Mouse (Mus musculus): ENCODE measurements around the gene Bicc1. TPM values are rescaled to one million over a fixed set of nuclear protein-coding genes. Genes with fewer than 3 reads are reported as not detected.

Gene Bicc1
- polyA plus RNA-seq, 1 experiment, result 0.01 TPM

GRCm38 (mm10) chr10:71049294-71049693 lies 110.2 kb downstream of the Bicc1 start:
- TF ChIP-seq FLI1 (IDR thresholded peaks at IDR 0.05; ENCODE audit: low read length) (no peak), GATA1 (IDR thresholded peaks at IDR 0.05; ENCODE audit: borderline replicate concordance, low read length) (no peak)
- Histone ChIP-seq H3K36me3 (replicated peaks; ENCODE audit: low read length) (no peaks in the 10 kb centered on the region), H3K4me3 (replicated peaks) (no peak overlapping the region), H3K9me3 (peaks cover 67% of the 10 kb centered on the region), H3K27me3 (replicated peaks) (no peaks in the 10 kb centered on the region), H3K4me1 (no peaks in the 10 kb centered on the region)

DNA sequence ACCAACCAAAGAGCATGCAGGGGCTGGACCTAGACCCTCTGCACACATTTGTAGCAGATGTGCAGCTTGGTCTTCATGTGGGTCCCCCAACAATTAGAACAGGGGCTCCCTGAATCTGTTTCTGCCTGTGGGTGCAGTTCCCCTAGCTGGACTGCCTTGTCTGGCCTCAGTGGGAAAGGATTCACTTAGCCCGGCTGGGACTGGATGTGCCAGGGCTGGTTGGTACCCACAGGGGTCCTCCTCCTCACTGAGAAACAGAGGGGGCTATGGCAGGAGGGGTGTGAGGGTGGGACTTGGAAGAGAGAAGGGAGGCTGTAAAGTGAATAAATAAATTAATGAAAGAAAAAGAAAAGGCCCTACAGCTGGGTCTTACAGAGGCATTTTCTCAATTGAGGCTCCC lies 115.1 kb downstream of the Bicc1 start:
- no peaks in the 10 kb centered on the region for H3K36me3 ChIP-seq (replicated peaks; ENCODE audit: low read length)
- peaks cover 52% of the 10 kb centered on the region for H3K9me3 ChIP-seq
- H3K4me1 ChIP-seq, result no peaks in the 10 kb centered on the region
- no peaks in the 10 kb centered on the region for H3K27me3 ChIP-seq (replicated peaks)
- no peak for TF ChIP-seq FLI1 (IDR thresholded peaks at IDR 0.05; ENCODE audit: low read length)
- no peak for TF ChIP-seq GATA1 (IDR thresholded peaks at IDR 0.05; ENCODE audit: borderline replicate concordance, low read length)
- no peak overlapping the region for H3K4me3 ChIP-seq (replicated peaks)

DNA sequence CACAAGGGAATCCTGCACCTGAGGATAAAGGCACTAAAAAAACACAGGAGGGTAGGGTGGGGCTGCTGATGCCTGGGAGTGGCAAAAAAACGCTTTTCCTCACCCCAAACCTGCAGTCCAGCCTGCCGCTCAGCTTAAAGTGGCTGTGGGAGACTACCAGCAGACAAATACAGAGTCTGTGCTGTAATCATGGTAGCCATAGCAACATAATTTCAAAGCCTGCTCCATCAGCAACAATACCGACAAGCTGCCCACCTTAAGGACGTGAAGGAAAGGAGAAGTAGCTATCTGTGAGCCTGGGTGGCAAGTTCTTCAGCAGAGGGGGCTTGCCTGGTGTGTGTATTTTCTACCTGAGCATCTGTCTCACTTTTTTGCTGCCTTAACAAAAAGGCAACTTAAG lies 117.6 kb downstream of the Bicc1 start:
- TF ChIP-seq FLI1 (IDR thresholded peaks at IDR 0.05; ENCODE audit: low read length), result no peak
- TF ChIP-seq GATA1 (IDR thresholded peaks at IDR 0.05; ENCODE audit: borderline replicate concordance, low read length), result no peak

DNA sequence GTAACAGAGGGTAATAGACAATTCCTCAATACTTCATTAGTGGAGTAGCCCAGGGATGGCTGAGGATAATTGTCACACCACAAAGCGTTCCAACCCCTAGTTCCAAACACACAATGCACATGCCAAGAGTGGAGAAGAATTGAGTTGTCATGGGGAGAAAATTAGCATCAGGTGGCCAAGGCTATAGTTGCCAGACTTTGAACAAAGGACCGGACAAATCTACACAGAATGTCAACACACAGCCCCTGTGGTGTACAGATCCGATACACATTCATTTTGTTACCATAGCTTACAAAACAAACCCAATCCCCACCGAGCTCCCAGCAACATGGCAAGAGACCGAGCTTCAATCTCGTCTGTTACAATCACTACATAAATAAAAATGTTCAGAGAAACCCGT lies 123.0 kb downstream of the Bicc1 start:
- TF ChIP-seq FLI1 (IDR thresholded peaks at IDR 0.05; ENCODE audit: low read length) (no peak), GATA1 (IDR thresholded peaks at IDR 0.05; ENCODE audit: borderline replicate concordance, low read length) (no peak)

More for the DNA sequence above, 117.6 kb downstream of the Bicc1 start:
- Histone ChIP-seq H3K9me3 (peaks cover 40% of the 10 kb centered on the region), H3K4me1 (no peaks in the 10 kb centered on the region), H3K27me3 (replicated peaks) (no peaks in the 10 kb centered on the region), H3K4me3 (replicated peaks) (no peak overlapping the region), H3K36me3 (replicated peaks; ENCODE audit: low read length) (no peaks in the 10 kb centered on the region)

DNA sequence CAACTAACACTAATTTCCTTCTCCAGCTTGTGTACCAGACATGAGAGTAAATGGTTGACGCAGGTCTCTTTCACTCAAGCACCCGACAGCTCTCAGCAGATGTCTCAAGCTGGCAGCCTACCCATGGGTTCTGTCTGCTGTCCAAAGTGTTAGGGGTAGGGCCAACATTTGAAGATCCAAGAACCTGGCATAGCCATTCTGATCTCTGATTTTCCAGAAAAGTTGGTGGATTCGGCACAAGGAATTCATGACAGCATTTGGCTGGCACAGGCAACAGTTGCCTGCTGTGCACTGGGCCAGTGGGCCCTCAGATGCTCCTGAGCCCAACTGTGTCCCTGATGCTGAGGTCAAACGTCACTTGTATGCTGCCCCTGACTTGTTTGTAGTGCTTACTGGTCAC lies 130.5 kb downstream of the Bicc1 start:
- H3K27me3 ChIP-seq (replicated peaks), result no peaks in the 10 kb centered on the region
- peaks cover 43% of the 10 kb centered on the region for H3K9me3 ChIP-seq
- no peak for TF ChIP-seq GATA1 (IDR thresholded peaks at IDR 0.05; ENCODE audit: borderline replicate concordance, low read length)
- TF ChIP-seq FLI1 (IDR thresholded peaks at IDR 0.05; ENCODE audit: low read length), result no peak
- no peak overlapping the region for H3K4me3 ChIP-seq (replicated peaks)
- no peaks in the 10 kb centered on the region for H3K4me1 ChIP-seq
- H3K36me3 ChIP-seq (replicated peaks; ENCODE audit: low read length), result no peaks in the 10 kb centered on the region

More for the DNA sequence above, 123.0 kb downstream of the Bicc1 start:
- Histone ChIP-seq H3K4me3 (replicated peaks) (no peak overlapping the region), H3K36me3 (replicated peaks; ENCODE audit: low read length) (no peaks in the 10 kb centered on the region), H3K9me3 (peaks cover 46% of the 10 kb centered on the region), H3K4me1 (no peaks in the 10 kb centered on the region), H3K27me3 (replicated peaks) (no peaks in the 10 kb centered on the region)

DNA sequence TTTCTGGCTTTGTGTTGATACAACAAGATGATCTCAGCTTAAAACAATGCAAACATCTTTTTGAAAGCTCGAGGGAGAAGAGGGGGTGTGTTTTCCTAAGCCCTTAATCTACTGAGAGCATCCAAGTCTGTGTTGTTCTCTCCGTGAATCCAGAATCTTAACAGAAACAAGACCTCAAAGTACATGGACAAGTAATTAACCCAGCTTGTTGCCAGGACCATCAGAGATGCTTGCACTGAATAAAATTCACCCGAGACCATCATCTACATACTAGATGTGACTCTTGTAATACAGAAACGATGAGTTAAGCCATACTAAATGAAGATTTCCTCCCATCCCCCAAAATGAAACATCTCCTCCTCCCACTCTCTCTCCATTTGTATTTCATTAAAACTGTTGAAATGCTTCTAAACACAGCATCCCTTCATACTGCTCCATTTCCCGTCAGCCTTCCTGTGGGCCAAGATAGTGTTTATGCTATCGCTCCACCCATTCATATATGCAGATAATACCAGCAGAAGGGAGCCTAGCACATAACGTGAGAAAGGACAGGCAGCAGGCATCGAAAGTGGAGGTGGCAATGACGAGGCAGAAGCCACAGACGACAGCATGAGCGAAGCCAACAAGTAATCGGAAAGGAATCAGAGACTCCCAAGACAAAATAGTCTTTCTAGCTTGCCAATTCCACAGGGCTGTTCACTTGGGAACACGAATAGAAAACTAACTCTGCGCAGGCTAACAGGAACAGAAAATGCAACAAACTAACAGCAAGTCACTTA lies 131.2 kb downstream of the Bicc1 start:
- Histone ChIP-seq H3K27me3 (replicated peaks) (no peaks in the 10 kb centered on the region), H3K4me1 (no peaks in the 10 kb centered on the region), H3K36me3 (replicated peaks; ENCODE audit: low read length) (no peaks in the 10 kb centered on the region), H3K4me3 (replicated peaks) (no peak overlapping the region), H3K9me3 (peaks cover 48% of the 10 kb centered on the region)
- no peak for TF ChIP-seq FLI1 (IDR thresholded peaks at IDR 0.05; ENCODE audit: low read length)
- no peak for TF ChIP-seq GATA1 (IDR thresholded peaks at IDR 0.05; ENCODE audit: borderline replicate concordance, low read length)

DNA sequence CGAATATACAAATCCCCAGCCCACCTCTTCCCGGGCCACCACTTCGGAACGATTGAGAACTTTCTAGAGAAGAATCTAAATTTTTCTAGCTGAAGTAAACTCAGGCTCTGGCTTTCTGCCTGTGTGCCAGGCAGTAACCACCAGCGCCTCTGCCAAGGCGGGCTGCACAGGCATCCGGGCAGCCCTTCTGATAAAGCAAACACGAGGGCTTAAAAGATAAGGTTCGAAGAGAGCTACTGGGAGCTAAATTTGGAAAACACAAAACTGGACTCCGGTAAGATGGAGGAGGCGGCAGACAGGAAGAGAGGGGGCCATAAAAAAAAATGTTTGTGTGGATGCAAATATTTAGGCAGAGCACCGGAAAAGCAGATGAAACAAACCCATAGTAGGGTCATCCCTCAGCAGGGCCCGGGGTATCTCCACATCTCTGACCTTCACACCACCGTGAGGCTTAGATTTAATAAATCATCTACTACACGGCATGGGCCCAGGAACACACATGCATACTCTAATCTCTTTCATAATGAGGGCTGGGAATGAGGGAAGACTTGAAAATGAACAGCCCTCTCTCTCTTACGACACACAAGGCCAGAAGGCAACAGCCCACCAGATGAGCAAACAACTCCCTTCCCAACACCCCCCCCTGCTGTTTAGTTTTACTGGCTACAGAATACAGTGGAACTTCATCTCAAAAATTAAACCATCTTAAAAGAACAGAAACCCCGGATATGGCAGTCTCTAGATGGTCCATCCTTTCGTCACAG lies 134.2 kb downstream of the Bicc1 start:
- no peaks in the 10 kb centered on the region for H3K4me1 ChIP-seq

DNA sequence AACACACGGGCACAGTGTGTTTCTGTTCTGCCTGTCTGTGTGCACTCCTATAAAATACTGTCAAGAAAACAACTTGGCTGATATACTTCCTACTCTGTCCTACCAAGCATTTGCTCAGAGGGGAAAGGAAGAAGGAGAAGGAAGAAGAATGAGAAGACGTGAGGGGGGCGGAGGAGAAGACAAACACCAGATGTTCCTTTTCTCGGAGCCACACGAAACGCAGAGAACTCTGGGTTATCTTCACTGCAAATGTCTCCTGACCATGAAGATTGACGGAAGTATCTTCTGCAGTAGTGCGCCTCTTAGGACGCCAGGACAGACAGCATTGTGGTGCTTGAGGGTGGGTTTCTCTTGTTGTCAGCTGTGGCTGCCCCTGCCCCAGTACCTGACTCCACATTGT lies 134.8 kb downstream of the Bicc1 start:
- peaks cover 40% of the 10 kb centered on the region for H3K9me3 ChIP-seq
- H3K36me3 ChIP-seq (replicated peaks; ENCODE audit: low read length), result no peaks in the 10 kb centered on the region
- TF ChIP-seq GATA1 (IDR thresholded peaks at IDR 0.05; ENCODE audit: borderline replicate concordance, low read length), result no peak
- no peak for TF ChIP-seq FLI1 (IDR thresholded peaks at IDR 0.05; ENCODE audit: low read length)
- no peak overlapping the region for H3K4me3 ChIP-seq (replicated peaks)
- H3K4me1 ChIP-seq, result no peaks in the 10 kb centered on the region
- no peaks in the 10 kb centered on the region for H3K27me3 ChIP-seq (replicated peaks)

More for the DNA sequence above, 134.2 kb downstream of the Bicc1 start:
- Histone ChIP-seq H3K27me3 (replicated peaks) (no peaks in the 10 kb centered on the region), H3K9me3 (peaks cover 35% of the 10 kb centered on the region), H3K36me3 (replicated peaks; ENCODE audit: low read length) (no peaks in the 10 kb centered on the region), H3K4me3 (replicated peaks) (no peak overlapping the region)
- TF ChIP-seq GATA1 (IDR thresholded peaks at IDR 0.05; ENCODE audit: borderline replicate concordance, low read length) (no peak), FLI1 (IDR thresholded peaks at IDR 0.05; ENCODE audit: low read length) (no peak)

- Histone ChIP-seq H3K36me3 (replicated peaks; ENCODE audit: low read length) (no peaks in the 10 kb centered on the region), H3K4me1 (no peaks in the 10 kb centered on the region), H3K4me3 (replicated peaks) (no peak overlapping the region), H3K27me3 (replicated peaks) (no peaks in the 10 kb centered on the region), H3K9me3 (peaks cover 37% of the 10 kb centered on the region)
- TF ChIP-seq GATA1 (IDR thresholded peaks at IDR 0.05; ENCODE audit: borderline replicate concordance, low read length) (no peak), FLI1 (IDR thresholded peaks at IDR 0.05; ENCODE audit: low read length) (no peak)
Observed at GRCm38 (mm10) chr10:71023471-71023870, 136.0 kb downstream of the Bicc1 start.

DNA sequence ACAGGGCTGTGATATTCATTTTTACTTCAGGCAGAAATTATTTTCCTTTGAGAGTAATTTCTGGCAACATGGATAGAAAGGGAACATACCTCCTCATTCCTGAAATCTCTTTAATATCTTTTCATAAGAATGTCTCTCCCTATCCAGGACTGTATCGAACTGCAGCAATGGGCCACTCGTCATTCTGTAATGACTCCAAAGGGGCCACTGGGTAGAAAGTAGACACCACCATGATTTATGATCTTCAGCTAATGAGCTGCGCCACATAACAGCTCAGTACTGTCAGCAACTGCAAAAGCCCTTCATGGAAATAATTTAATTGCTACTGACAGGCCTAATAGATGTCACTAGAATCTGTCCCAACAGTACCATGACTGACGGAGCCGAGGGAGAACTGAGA lies 139.0 kb downstream of the Bicc1 start:
- Histone ChIP-seq H3K4me1 (no peaks in the 10 kb centered on the region), H3K27me3 (replicated peaks) (no peaks in the 10 kb centered on the region), H3K4me3 (replicated peaks) (no peak overlapping the region), H3K9me3 (peaks cover 33% of the 10 kb centered on the region), H3K36me3 (replicated peaks; ENCODE audit: low read length) (no peaks in the 10 kb centered on the region)
- no peak for TF ChIP-seq GATA1 (IDR thresholded peaks at IDR 0.05; ENCODE audit: borderline replicate concordance, low read length)
- no peak for TF ChIP-seq FLI1 (IDR thresholded peaks at IDR 0.05; ENCODE audit: low read length)
